Mouse (Mus musculus) c-Kit-positive CD71-negative TER-119-negative erythroid progenitor cells, embryonic 14.5 days (primary cell): ENCODE data around the gene Ltb.

Experiments used
- DNase-seq: peaks from one replicate; pipeline ENCODE4 v3.0.0-alpha.2; 2013; ENCODE audit warnings: low read depth

Gene Ltb

GRCm38 (mm10) chr17:35165451-35166155 lies 28.6 kb upstream of the Ltb start:
- no peak for DNase-seq

- peak; percentile 89 for DNase-seq
These were observed 27.7 kb upstream of the Ltb start for GRCm38 (mm10) chr17:35166352-35167035.

DNA sequence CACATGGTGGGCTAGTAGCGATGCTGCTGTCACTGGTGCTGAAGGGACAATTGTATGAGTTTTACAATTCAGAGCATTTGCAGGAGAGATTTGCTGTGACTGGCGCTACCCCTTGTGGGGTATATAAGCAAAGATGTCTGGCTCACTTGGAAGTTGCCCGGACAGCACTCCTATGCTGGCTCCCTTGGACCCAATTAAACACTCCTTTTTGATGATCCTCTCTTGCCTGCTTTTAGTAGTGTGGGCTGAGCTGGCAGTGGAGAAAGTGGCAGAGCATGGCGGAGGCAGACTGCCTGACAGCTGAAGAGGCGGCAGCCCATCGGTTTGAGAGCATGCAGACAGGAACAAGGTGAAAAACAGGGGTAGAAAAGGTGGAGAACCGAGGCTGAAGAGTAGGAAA lies 26.4 kb upstream of the Ltb start:
- no peak for DNase-seq

- peak; percentile 62 for DNase-seq
These were observed 25.6 kb upstream of the Ltb start for GRCm38 (mm10) chr17:35168541-35169207.

DNA sequence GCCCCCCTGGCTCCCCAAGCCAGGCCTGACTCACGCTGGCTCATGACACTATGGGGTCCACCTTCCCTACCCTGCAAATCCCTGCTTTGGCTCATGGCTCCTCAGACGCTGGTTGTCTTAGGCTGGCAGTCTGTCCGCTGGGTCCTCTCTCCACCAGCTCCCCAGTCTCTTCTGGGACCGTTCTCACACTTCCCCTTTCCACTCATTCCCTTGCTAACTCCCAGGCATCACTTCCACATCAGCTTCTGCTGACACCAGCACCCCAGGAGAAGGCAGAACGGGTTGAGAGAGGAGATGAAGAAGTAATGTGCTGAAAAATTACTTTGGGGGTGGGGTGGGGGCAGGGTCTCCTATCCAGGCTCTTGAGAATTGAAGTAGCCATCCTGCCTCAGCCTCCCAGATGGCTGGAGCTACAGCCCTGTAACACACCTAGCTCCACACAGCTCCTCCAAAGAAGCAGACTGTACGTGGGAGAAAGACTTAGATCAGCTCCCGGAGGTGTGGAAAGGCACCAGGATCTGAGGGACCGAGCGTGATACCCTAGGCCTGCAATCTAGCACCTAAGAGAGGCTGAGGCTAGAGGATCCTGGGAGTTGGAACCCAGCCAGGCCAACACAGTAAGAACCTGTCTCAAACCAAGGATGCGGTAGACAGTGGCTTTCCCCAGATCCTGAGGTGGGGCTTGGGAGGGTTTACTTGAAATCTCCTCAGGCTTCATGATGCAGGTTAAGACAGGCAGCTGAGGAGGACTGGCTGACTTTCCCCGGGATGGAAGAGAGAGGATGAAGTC lies 21.6 kb upstream of the Ltb start:
- no peak for DNase-seq

DNA sequence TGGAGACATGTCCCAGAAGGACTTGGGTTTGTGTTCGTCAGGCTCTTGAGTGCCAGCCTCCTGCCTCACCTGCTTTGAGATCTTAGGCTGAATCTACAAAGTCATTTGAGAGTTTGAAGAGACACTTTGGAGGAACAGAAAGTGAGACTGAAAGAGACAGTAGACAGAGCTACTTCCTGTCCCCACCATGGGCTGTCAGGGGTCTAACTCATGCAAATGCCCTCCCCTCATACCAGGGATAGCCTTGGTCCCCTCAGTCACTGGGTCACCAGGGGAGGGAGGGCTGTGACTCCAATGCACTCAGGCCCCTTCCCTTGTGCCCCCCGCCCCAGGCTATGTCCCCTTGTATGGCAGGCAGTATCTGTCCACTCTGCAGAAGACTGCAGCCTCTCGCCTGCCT lies 20.9 kb upstream of the Ltb start:
- no peak for DNase-seq

DNA sequence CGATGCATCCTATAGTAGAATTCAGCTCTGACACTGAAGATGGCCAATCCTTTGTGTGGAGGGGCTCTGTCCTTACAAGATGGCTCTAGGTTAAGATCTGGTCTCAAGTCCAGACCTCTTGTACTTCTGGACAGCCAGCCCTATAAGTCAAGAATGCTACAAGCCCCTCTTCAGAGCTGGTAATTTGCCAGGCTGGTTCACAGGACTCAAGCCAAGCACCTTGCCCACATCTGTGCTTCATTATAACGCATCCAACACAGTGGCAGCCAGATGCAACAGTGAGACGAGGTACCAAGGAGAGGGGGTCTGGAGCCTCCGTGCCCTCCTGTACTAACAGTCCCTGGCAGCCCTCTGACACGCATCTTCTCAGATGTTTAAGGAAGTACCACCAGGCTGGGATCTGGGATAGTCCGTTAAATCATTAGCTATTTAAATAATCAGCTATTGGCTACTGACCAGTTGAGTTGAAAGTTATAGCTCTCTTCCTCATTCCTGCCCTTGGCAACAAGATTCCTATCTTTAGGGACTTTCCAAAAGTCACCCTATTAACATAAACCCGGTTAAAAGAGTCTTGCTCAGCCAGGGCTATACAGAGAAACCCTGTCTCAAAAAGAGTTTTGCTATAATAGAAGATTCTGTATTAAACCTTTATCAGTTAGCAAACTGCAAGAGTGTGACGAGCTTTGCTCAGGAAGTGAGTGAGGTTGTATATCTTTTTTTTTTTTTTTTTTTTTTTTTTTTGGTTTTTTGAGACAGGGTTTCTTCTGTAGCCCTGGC lies 19.9 kb upstream of the Ltb start:
- no peak for DNase-seq

DNA sequence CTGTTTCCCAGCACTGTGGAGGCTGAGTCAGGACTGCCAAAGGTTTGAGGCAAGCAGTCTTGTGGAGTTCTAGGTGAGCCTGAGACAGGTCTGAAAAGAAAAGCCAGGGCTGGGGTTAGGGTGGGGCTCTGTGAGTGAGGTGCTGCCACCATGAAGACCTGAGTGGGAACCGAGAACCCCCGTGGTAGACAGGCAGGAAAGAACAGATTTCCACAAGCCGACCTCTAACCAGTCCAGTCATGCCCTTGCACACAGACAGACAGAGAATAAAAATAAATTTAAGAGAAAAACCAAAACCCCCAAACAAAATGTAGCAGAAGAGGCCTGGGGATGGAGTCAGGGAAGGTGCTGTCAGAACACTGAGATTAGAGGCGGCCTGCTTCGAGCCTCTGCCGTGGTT lies 18.9 kb upstream of the Ltb start:
- DNase-seq, result no peak

DNA sequence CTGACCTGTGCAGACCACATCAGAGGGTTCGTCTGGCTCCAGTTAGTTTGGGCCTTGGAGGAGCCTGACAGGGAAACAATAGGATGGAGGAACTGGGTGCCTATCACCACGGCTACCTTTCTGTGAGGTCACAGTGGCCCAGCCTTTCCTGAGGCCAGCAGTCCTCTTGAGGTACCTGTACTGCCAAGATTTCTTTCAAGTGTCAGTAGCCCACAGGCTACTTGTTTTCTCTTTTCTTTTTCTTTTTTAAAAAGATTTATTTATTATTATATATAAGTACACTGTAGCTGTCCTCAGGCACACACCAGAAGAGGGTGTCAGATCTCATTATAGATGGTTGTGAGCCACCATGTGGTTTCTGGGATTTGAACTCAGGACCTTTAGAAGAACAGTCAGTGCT lies 18.3 kb upstream of the Ltb start, which contains the start of gene Aif1:
Gene Aif1, minus strand, starts transcription at position 101 of the 400 bp plus-strand sequence.
- no peak for DNase-seq

DNA sequence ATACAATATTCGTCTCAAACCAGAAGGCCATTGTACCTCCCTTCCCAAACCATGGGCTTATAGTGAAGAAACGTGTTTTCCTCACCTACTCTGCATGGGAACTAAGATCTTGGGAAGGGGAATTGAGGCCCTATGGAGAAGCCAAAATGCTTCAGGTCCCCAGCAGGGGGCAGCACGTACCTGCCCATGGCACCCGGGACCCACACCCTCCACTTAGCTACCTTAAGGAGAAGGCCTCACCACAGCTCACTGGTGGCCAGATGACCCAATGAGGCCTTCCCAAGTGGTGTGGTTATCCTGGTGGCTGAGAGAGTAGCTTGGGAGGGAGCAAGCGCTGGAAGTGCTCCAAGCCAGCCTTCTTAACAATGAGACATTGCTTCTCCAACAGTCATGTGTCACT lies 15.7 kb upstream of the Ltb start:
- no peak for DNase-seq

- DNase-seq, result no peak
These were observed 14.1 kb upstream of the Ltb start for GRCm38 (mm10) chr17:35180093-35180492.

DNA sequence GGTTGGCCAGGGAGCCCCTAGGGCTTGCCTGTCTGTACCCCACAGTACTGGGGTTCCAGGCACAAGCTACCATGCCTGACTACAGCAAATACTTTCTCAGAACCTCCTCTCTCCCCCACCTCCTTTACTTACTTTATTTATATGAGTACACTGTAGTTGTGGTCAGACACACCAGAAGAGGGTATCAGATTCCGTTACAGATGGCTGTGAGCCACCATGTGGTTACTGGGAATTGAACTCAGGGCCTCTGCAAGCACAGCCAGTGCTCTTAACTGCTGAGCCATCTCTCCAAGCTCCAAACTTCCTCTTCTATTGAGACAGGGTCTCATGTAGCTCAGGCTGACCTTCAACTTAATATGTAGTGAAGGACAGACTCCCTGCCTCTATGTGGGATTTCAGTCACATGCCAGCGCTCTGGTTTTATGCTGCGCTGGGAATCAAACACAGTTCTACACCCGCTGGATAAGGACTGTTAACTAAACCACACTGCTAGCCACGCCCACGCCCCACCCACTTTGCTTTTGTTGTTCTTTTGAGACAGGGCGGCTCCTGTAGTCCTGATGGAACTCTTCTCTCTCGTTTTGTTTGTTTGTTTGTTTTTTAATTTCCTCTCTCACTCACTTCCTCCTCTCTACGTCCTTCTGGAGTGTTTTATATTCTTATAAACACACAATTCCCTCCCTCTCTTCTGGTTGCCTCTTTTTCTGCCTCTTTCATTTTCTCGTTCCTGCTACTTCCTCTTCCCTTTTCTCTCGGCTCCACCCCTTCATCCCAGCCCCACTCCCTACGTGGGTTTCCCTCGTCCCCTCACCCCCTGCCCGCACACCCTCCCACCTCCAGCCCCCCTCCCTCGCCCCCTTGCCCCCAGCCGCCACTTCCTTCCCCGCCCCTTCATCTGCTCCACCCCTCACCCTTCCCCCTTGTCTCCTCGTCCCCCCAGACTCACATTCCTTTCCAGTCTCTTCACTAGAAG lies 8.3 kb upstream of the Ltb start:
- peak; percentile 83 for DNase-seq

DNA sequence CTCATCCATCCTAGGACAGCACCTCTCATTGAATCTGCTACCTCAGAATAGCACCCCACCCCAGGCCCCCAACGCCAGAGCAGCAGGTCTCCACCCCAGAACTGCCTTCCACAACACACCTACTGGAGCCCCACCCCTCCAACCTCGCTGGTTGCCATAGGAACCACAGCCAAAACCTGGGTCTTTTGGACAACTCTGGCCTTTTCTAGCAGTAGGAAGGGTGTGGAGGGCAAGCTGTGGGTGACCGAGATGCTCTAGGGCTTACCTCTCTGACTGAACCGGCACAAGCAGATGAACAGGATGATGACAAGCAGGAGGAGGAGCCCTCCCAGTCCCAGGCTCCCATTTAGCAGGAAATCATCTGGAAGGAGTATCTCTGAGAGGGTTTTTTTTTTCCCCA lies 7.6 kb upstream of the Ltb start:
- DNase-seq, result no peak

DNA sequence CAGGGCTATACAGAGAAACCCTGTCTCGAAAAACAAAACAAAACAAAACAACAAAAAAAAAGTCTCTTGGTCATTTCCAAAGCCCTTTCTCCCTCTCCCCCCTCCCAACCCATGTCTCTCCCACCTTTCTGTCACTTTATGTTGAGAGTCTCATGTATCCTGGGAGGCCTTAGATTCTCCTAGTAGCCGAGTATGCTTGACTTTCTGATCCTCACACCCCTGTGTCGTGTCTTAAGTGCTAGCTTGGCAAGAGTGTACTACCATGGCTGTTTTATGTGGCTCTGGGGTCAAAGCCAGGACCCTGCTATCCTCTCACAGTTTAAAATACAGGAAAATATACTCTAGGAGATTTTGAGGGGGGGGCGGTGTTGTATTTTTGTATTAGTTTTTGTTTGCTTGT lies 6.9 kb upstream of the Ltb start:
- DNase-seq, result no peak

GRCm38 (mm10) chr17:35187959-35188610 lies 6.2 kb upstream of the Ltb start, which contains the start of gene Lst1:
Lst1 (minus strand) TSS chr17:35188439.
- no peak for DNase-seq

- DNase-seq, result no peak
These were observed 5.1 kb upstream of the Ltb start for GRCm38 (mm10) chr17:35189186-35189585.

DNA sequence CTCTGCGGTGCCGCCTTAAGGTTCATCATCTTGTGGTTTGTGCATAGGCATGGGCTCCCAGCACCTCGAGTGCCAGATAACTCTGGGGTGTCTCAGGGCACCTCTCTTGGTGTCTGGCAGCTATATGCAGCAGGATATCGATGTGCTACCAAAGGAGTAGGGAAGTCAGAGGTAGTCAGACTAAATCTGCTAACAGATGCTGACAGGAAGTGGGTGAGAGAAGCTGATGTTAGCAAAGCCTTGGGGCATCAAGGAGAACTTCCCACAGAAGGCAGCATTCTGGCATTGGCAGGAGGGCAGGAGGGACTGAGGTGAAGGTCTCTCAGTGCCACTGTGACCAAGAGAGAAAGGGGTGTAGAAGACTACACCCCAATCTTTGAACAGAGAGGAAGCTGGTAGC lies 4.1 kb upstream of the Ltb start:
- no peak for DNase-seq

GRCm38 (mm10) chr17:35191723-35192122 lies 2.5 kb upstream of the Ltb start:
- no peak for DNase-seq

DNA sequence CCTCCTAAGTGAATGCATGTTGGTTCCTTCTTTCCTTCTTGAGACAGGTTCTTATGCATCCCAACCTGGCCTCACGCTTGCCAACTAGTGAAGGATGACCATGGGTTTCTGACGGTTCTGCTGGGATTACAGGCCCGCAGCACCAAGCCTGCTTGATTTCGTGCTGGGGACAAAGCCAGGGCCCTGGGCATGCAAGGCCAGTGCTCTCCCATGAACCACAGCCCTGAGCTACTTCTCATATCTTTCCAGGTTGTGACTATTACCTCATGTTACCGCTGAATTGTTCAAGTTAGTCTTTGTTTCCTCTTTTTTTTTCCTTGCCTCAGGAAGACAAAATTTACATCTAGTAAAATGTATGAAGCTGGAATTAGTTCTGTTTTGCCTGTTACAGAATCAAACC lies 1.3 kb upstream of the Ltb start:
- no peak for DNase-seq
